Mouse (Mus musculus) mature B cell (primary cell): Measurements from ENCODE around the gene Ppfia2.

ENCODE experiments used
- in situ Hi-C: fragments of 300-500 bp; cut with MboI; formaldehyde crosslinking; loops from 2 replicates; pipeline ENCODE4 v1.14.3; 2019

Gene Ppfia2

DNA sequence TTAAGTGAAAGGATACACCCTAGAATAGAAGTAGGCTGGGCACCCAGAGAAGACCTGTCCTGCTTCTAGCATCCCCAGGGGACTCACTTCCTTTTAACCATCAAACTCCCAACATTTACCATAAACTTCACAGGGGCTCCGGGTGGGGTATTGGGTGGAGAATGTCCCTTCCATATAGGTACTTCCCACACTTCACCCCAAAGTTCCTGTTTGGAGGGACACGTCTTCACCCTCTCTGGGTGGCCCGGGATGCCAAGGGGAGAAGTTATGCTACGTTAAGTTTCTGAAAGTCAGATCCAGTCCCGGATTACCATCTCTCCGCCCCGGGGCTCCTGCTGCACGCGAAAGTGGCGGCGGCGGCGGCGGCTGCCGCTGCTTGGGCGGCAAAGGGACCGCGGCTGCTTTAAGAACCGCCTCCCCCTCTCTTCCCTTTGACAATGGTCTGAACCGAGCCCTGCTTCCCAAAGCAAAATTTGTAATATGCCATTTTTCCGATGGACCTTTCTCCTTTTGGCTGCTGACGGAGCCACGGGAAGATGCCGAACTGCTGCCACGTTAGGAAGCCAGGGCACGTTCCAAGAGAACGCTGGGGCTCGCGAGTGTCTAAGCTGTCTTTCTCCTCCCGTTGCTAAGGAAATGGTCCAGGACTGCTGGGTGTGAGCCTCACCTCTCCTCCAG is at the start of gene Ppfia2:
Gene Ppfia2, plus strand, starts transcription at position 485 of the 678 bp plus-strand sequence.
- in situ Hi-C loops: no loop called here

DNA sequence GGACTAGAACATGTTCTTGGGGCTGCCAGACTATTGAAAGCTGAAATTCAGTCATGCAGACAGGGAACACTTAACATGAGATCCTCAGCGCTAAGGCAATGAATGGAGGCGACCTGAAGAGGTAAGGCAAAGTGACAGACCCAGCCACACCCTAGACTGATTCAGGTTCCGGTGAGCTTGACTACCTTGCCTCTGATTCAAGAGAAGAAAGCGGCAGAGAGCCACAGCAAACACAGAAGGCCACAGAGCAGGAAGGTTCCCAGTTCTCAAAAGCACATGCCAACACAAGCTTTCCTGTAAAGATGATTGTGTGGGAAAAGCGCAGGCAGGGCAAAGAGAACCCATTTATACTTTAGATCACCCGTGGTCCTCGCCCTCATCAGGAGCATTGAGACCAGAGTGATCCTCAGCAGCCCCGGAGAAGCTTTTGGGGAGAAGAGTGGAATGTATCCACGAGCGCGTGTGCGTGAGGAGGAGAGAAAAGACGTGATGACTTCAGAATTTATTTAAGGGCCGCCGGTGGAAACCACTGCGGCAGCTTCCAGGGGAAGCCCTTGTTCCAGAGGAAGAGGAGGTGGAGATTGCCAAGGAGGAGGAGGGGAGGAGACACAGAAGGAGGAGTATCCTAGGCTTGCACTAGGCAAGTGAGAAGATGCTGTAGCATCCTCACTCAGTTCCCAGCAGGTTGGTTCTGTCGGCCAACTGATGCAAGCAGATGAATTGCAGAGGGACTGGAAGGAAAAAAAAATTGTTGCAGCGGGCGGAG is 1.0 kb upstream of the Ppfia2 start:
- in situ Hi-C loops: no loop called here

DNA sequence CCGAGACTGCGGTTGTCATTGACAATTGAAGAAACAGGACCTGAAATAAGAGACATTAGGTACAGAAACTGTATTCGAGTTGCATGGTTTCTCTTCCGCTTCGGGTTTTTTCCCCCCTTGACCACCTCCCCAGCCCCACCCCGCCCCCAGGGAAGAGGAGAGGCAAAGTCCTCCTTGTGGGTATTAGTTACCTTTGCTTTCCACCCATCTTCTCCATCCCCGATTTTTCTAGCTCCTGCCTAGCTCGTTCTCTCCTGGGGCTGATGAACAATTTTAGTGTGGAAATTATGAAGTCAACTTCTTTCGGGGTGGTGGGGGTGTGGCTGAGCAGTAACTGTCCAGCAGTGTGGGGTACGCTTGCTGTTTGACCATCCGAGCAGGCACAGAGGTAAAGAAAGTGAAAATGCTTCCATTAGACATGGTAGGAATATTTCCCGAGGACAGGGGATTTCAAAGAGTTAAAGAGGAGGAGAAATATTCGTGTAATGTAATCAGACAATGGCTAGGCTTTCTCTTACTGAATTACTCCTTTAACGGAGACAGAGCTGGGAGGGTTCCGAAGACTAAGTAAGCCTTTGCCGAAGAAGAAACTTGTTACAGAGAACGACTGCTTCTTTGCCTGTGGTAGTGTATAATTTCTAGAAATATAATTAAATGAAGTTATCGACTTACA is 530 bp downstream of the Ppfia2 start:
- in situ Hi-C loops: no loop called here

DNA sequence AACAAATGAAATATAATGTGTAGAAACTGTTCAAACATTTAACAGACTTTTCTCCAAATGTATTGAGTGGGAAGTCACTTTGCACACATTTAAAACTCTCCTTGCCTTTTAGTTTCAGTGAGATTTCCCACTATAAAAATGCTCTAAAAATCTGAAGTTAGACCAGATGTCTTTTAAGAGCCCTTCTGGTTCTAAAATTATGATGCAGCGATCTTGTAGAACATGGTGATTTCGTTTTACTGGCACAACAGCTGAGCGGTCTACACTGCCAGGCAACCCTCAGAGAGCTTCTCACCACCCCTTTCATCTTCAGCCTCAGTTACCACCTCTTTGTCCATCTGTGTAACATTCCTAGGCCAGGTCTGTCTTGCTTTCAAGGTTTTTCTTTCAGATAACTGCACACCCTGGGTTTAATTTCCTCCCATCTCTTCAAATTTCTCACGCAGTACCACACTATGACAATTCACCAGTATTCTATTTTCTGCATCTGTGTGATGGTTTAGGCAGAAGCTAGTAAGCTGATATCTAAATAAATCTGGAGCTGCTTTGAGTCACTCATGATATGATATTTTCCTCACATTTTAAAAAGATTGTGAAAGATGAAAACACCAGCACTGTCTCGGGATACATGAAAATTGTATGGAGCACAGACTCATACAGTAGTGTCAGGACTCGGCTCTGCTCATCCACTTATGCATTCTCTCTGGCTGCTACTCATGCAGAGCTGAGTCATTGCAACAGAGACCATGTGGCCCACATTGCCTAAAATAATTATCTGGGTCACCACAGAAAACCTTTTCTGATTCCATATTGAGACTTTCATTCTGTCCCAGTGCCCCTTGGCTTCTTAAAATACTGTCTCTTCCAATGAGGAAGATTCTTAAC is 39.4 kb downstream of the Ppfia2 start:
- in situ Hi-C loops: no loop called here

DNA sequence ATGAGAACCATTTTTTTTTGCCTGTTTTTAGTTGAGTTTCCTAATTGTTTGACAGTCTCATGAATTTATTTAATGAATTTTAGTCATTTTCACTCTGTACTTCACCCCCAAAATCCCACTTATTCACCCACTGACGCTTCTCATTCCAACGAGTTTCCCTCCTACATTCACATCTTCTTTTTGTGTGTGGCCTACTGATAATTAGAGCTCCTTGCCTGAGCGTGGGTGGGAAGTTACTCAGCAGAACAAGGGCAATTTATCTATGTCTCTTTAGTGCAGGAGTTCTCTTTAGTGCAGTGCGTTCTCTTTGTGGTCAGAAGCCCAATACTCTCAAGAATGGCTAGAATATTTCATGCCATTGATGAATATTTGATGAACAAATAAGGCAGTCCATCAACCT is 95.9 kb downstream of the Ppfia2 start:
- in situ Hi-C loops: no loop called here

DNA sequence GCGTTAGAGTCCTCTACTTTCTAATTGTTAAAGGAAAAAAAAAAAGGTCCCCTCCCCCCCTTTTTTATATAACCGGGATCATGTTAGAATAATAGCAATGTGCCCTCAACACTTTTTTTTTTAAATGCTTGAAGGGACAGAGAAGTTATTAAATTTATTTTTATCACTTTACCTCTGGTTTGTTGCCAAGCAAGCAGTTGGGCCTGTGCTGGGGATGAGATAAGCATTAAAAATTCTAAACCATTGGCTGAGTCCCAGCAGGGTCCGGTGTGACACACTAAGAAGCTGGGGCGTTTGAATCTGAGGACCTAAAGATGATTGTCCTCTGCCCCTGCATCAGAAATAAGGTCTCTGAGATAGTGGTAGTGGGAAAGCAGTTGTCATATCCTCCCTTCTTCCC is 114.9 kb downstream of the Ppfia2 start:
- in situ Hi-C loops: no loop called here

DNA sequence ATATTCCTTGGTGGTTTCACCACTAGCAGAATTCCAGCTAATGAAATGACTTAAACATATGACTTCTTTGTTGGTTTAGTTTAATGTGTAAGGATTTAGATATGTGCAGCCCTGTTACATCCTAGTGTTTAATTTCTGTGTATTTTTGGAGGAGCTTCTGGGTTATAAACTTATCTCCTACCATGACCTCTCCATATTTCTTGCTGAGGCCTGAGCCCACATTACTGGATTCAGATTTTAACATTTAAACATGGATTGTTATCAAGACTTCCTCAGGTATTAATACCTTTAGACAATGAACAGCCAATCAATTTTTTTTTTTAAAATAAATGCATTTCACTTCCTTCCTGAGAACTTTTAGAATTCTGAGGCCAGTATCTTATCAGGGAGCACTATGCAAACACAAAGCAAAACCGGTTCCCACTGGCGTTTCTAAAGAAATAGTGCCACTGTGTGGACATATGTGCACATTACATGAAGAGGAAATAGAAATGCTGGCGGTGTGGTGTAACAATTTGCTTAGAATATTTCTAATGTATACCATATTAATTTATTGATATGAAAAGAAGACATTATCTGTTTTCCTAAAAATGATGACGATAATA is 115.4 kb downstream of the Ppfia2 start:
- in situ Hi-C loops: no loop called here

DNA sequence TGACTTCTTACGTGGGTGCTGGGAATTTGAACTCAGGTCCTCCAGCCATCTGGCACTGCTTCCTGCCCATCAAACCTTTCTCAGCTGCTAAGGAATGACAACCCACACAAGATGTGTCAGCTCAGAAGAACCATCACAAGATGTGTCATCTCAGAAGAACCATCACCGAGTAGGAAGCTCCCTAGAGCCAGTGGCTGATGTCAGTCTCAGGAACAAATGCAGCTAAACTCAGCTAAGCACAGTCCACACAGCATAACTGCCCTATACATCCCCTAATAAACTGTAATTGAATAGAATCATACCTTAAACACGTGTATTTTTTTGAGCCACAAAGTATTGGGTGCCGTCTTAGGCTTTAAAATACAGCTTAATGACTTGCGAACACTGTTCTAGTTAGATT is 117.7 kb downstream of the Ppfia2 start:
- in situ Hi-C loops: no loop called here

DNA sequence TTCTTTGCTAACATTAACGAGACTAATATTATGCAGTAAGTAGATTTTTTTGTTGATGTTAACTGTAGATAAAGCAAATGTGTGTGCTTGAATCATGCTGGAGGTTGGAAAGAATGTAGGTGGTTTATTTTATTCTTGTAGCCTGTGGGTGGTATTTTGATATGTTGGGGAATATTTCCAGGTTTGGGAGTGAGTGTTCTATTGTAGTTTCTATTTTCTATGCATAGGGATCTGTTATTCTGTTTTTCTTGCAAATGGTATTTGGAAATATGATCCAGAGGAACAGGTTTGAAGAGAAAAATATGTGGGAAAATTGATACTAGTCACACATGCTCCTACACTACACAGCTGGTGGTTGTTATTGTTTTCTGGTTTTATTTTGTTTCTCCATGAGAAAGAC is 120.8 kb downstream of the Ppfia2 start:
- in situ Hi-C loops: no loop called here

DNA sequence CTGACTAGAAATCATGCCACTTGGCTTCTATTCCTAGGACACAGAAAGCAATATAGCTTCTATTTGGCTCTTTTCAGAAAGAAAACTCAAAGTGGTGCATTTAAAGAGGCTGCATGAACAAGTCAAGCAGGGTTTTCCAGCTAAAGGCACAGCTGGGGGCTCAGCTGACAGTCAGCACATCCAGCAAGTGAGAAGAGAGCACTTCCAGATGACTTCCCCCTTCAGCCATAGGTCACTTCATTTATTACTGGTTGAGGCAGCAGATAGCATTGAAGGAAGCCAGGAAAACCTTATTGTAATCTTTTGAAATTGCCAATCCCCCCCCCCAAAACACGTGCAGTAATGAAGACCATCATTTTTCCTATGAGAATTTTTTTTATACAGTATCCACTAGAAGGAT is 126.8 kb downstream of the Ppfia2 start:
- in situ Hi-C loops: no loop called here

DNA sequence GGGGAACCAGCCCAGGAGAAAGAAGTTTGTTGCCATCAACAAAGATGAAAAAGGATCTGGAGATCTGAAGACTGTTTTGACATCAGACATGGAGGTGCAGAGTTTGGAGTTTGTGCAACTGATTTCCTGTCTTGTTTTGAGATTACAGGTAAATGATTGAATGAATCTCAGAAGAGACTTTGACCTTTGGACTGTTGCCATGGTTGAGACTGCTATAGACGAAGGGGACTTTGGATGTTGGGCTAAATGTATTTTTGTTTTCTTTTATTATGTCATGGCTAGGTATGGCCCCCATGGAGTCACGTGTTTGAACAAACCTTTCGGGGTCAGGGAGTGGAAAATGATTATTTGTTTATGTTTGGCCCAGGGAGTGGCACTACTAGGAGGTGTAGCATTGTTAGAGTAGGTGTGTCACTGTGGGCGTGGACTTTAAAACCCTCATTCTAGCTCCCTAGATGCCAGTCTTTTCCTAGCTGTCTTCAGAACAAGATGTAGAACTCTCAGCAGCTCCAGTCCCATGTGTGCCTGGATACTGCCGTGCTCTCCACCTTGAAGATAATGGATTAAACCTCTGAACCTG is 133.3 kb downstream of the Ppfia2 start:
- in situ Hi-C loops: no loop called here

DNA sequence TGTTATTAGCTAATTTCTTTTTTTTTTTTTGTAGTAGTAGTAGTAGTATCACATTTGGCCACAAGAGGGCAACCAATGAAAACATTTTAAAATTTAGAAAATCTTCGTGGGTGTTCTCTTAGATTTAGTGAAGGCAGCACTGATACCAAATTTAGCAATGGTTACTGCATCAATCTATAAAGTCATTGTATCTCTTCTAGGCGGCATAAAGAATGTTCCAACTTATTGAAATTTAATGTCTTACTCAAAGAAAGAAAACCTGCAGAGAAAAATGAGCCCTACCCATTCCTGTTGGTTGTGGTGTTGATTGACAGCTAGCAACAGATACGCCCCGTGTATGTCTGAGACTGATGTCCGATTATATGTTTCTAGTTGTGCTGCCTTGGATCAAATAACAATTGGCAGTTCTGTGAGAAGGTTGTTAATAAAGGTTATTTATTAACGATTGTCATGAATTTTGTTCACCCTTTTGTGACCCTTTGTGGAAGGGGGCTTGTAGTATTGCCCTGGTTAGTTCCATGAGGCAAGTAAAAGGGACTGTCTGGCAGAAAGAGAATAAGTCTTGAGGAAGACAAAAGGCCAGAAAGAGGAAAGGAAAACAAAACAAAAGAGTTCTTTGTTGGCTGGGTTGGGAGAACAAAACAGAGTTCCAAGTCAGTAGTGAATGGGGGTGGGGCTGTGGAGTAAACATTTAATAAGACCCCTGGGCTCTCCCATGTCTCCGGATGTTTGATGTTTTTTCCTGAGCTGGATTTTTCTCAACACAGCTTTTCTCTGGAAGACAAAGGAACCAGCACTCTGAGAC is 139.2 kb downstream of the Ppfia2 start:
- in situ Hi-C loops: no loop called here

DNA sequence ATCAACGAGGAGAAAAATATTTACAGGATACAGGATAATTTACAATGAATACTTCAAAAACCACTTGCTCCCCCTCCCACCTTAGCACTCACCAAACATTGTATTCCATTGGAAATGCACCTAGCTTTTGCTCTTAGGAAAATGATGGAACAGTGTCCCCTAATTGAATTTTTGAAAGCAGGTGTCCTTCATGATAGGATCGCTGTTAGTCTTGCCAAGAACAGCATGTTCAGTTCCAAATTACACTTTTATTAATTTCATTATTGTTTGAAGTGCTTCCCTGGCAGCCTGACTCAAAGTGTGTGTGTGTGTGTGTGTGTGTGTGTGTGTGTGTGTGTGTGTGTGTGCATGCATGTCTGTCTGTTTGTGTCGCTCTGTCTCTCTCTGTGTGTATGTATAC is 140.1 kb downstream of the Ppfia2 start:
- in situ Hi-C loops: no loop called here

DNA sequence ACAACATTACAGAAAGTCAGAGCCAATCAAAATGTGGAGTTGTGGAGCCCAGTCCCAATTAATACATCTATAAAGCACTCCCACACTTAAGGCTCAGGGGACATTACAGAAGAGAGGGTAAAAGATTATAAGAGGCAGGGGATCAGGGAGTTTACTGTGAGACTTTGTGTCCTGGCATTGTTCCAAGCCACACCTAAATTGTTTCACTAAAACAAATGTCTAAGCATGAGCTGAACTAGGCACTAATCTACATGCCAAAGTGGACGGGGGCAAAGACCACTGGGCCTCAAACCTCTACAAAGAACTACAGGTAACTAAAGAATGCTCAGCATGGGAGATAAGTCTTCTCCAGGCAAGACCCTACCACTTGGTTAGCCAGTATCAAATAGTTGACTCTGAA is 148.1 kb downstream of the Ppfia2 start:
- in situ Hi-C loops: no loop called here

DNA sequence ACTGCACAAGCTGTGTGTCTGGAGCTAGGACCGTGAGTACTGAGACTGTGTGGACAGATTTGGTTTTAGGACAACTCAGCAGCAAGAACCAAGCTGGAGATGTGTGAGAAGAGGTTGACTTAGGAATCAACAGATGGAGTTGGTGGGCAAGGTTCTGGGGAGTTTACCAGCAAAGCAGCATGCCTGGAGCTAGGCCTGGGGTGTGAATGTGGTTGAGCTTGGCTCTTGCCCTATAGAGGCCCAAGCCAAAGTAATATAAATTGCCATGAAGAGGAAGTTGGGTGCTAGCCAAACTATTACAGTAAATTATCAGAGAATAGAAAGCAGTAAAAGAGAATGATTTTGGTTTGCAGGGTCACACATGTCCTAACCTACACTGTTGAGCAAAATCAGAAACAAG is 150.8 kb downstream of the Ppfia2 start:
- in situ Hi-C loops: no loop called here

DNA sequence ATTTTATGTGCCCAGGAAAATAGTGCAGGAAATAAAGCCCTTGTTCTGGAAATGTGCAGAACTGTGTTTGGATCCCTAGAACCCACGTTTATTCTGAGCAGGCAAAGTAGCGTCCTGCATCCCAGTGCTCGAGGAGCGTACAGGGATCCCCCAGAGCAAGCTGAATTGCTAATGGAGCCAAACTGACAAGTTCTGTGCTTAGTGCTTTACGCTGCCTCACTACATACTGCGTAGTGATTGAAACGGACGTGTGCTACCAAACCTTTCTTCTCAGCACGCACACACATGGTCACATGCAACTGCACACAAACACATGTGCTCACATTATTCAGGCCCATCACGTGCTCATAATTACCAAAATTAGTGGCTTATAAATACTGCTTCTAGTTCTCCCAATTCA is 153.2 kb downstream of the Ppfia2 start:
- in situ Hi-C loops: no loop called here

DNA sequence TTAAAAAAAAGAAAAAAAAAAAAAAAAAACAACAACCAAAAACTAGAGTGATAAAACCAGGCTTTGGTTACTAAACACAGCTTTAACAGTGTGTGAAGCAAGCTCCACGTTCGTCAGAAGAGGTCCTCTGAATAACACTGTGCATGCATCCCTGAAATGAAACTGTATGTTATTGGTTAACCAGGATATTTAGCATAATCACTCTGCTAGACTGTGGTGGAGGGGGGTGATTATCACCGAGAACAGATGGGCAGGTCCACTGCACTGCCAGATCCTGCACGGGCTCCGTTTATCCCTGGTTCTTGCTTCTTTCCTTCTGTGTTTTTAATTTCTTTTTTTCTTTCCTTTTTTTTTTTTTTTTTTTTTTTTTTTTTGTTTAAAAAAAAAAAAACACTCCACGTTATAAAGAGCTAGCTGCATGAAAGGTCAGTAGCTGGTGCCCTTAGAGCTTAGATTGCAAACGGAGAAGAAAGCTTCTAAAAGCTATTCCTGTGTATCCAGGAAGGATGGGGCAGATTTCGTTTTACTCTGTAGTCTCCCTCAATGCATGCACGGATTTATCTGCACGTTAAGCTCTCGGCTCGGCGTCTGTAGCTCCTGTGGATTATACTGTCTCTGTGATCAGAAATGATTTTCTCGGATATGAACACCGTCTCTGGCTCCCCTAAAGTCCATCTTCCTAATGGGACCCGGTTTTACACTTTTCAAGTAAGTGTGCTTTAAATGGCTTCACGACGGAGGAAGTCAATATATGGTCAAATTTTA is 162.2 kb downstream of the Ppfia2 start:
- in situ Hi-C loops: no loop called here

DNA sequence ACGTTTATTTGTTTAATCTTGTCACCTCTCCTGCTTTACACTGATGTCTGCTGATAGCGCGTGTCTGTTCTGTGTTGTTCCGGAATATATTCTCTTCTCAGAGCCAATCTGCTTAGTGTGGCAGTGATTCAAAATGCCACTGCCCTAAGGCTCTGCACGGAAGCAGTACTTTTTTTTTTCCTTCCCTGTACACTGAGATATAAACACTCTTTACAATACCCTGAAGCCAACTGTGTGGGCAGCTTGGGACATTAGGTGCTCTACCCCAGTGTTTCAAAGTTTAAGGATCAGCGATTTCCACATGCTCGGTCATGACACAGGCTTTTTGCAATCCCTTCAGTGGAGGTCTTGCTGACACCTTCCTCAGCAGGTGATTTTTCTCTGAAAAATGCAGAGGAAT is 163.8 kb downstream of the Ppfia2 start:
- in situ Hi-C loops: no loop called here

DNA sequence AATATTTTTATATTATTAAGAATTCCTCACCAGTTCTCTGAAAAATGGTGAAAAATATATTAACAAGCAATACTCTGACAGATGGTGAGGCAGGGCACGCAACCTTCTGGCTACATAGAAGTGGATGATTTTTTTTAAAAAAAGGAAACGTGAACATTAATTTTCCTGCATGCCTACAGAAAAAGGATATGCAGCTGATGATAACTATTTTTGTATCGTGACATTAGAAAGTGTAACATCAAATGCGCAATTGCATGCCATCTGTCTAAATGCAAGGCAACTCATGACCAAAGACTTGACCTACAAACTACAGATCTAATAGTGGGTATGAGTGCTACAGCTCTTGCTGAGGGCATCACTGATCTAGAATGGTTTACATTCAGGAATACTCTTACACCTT is 182.1 kb downstream of the Ppfia2 start:
- in situ Hi-C loops: no loop called here

DNA sequence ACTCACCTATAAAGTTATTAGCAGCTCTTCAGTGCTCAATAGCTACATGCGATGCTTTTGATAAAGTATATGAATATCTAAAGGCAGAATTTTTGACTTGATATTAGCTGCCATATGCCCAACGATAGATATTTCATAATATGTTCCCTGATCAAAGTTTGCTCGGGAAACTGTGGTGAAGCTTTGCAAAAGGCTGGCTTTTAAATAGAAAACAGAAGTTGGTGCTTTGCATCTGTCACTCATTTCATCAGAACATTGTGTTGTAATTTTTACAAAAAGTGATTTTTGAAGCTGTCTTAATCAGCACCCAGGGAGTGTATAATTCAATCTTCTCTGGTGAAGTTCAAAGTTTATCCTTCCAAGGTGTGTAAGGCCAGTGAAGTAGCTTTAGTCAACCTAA is 195.1 kb downstream of the Ppfia2 start:
- in situ Hi-C loops: no loop called here
